Mouse (Mus musculus): ENCODE data around the gene Wdr11. TPM values are rescaled to one million over a fixed set of nuclear protein-coding genes. Genes with fewer than 3 reads are reported as not detected.

Gene Wdr11
- total and polyA plus RNA-seq, 3 experiments, result 13.0 to 20.7 (median 19.9) TPM

- Histone ChIP-seq H3K9ac (ENCODE audit: low read depth, low read length) (no peak overlapping the region), H3K79me2 (replicated peaks; ENCODE audit: control insufficient read depth, insufficient read depth, low read length) (no peaks in the 10 kb centered on the region), H3K36me3 (ENCODE audit: control insufficient read depth, insufficient read depth, low read length) (no peaks in the 10 kb centered on the region), H3K27ac (no peak overlapping the region), H3K4me1 (ENCODE audit: control insufficient read depth, insufficient read depth, low read length) (no peaks in the 10 kb centered on the region), H3K4me3 (no peak overlapping the region), H3K27me3 (ENCODE audit: control insufficient read depth, insufficient read depth, low read length) (no peaks in the 10 kb centered on the region)
- intact Hi-C loops (cut with DNase I), result no loop called here
- no peak for DNase-seq
- peak; percentile 51 for TF ChIP-seq CTCF (IDR thresholded peaks at IDR 0.05)
- TF ChIP-seq EP300 (IDR thresholded peaks at IDR 0.05; ENCODE audit: insufficient read depth, low read depth, low read length), result no peak
- TF ChIP-seq POLR2A (IDR thresholded peaks at IDR 0.05; ENCODE audit: insufficient read depth, low read depth, low read length), result no peak
- WGBS, result 80% methylated on average over 10 of the region's 10 CpGs
These were observed 89.0 kb downstream of the Wdr11 start for GRCm38 (mm10) chr7:129680534-129681210.

- Histone ChIP-seq H3K27ac (no peak overlapping the region), H3K9ac (ENCODE audit: low read depth, low read length) (no peak overlapping the region), H3K4me3 (no peak overlapping the region), H3K79me2 (replicated peaks; ENCODE audit: control insufficient read depth, insufficient read depth, low read length) (no peaks in the 10 kb centered on the region), H3K4me1 (ENCODE audit: control insufficient read depth, insufficient read depth, low read length) (no peaks in the 10 kb centered on the region), H3K27me3 (ENCODE audit: control insufficient read depth, insufficient read depth, low read length) (no peaks in the 10 kb centered on the region), H3K36me3 (ENCODE audit: control insufficient read depth, insufficient read depth, low read length) (no peaks in the 10 kb centered on the region)
- DNase-seq, result no peak
- TF ChIP-seq POLR2A (IDR thresholded peaks at IDR 0.05; ENCODE audit: insufficient read depth, low read depth, low read length) (no peak), CTCF (IDR thresholded peaks at IDR 0.05) (no peak), EP300 (IDR thresholded peaks at IDR 0.05; ENCODE audit: insufficient read depth, low read depth, low read length) (no peak)
- 42% methylated on average over 3 of the region's 3 CpGs for WGBS
- intact Hi-C loops (cut with DNase I), result no loop called here
These were observed 90.9 kb downstream of the Wdr11 start for GRCm38 (mm10) chr7:129682525-129682924.

- Histone ChIP-seq H3K79me2 (replicated peaks; ENCODE audit: control insufficient read depth, insufficient read depth, low read length) (no peaks in the 10 kb centered on the region), H3K36me3 (ENCODE audit: control insufficient read depth, insufficient read depth, low read length) (no peaks in the 10 kb centered on the region), H3K9ac (ENCODE audit: low read depth, low read length) (no peak overlapping the region), H3K27me3 (ENCODE audit: control insufficient read depth, insufficient read depth, low read length) (no peaks in the 10 kb centered on the region), H3K4me3 (no peak overlapping the region), H3K4me1 (ENCODE audit: control insufficient read depth, insufficient read depth, low read length) (no peaks in the 10 kb centered on the region), H3K27ac (no peak overlapping the region)
- 74% methylated on average over 5 of the region's 5 CpGs for WGBS
- TF ChIP-seq CTCF (IDR thresholded peaks at IDR 0.05), result no peak
- TF ChIP-seq POLR2A (IDR thresholded peaks at IDR 0.05; ENCODE audit: insufficient read depth, low read depth, low read length), result no peak
- no peak for TF ChIP-seq EP300 (IDR thresholded peaks at IDR 0.05; ENCODE audit: insufficient read depth, low read depth, low read length)
- no peak for DNase-seq
- intact Hi-C loops (cut with DNase I), result no loop called here
These were observed 93.7 kb downstream of the Wdr11 start for GRCm38 (mm10) chr7:129685326-129685725.
